Mouse (Mus musculus) midbrain, embryonic 13.5 days (tissue): ENCODE results near the gene Gm12216. TPM values are rescaled to one million over a fixed set of nuclear protein-coding genes. Genes with fewer than 3 reads are reported as not detected.
"Not testable (repeated sequence)": the region's sequence is repeated elsewhere in the genome, so short reads cannot be mapped to it uniquely, and the experiment has no call there.

ENCODE experiments used
- ATAC-seq: fragments of 200-750 bp; cut with Nextera tagmentation; 2 replicates; pipeline ENCODE4 v1.8.0; 2017; ENCODE audit warnings: mild to moderate bottlenecking, moderate TSS enrichment, moderate library complexity
- H3K27ac ChIP-seq: fragments of 300-500 bp; sonication (generic); 2 replicates; pipeline ENCODE4 v1.5.1; 2015; ENCODE audit warnings: inconsistent platforms, mild to moderate bottlenecking, moderate library complexity
- H3K27me3 ChIP-seq: fragments of 300-500 bp; sonication (generic); 2 replicates; pipeline ENCODE4 v1.6.1; 2015; ENCODE audit warnings: mild to moderate bottlenecking, inconsistent platforms
- H3K36me3 ChIP-seq: fragments of 300-500 bp; sonication (generic); 2 replicates; pipeline ENCODE4 v1.6.1; 2015; ENCODE audit warnings: mild to moderate bottlenecking, inconsistent platforms
- H3K4me1 ChIP-seq: fragments of 300-500 bp; sonication (generic); replicated peaks from 2 replicates; pipeline ENCODE4 v1.6.1; 2015; ENCODE audit warnings: inconsistent platforms
- H3K4me2 ChIP-seq: fragments of 300-500 bp; sonication (generic); replicated peaks from 2 replicates; pipeline ENCODE4 v1.6.1; 2015; ENCODE audit warnings: moderate library complexity, mild to moderate bottlenecking, inconsistent platforms
- H3K4me3 ChIP-seq: fragments of 300-500 bp; sonication (generic); replicated peaks from 2 replicates; pipeline ENCODE4 v1.5.1; 2015; ENCODE audit warnings: mild to moderate bottlenecking, inconsistent platforms
- H3K9ac ChIP-seq: fragments of 300-500 bp; sonication (generic); replicated peaks from 2 replicates; pipeline ENCODE4 v1.6.1; 2015; ENCODE audit warnings: mild to moderate bottlenecking, inconsistent platforms
- H3K9me3 ChIP-seq: fragments of 300-500 bp; sonication (generic); 2 replicates; pipeline ENCODE4 v1.6.1; 2016; ENCODE audit warnings: mild to moderate bottlenecking, inconsistent platforms
- WGBS: fragments of 180-500 bp; shearing (Covaris S2); methylation state at CpG from one replicate; pipeline ENCODE4 v1.1.7; 2015; 5-methylcytosine and 5-hydroxymethylcytosine counted together
- polyA plus RNA-seq: library from polyadenylated mRNA; unstranded; fragments of >200 nt; fragmentation: Nextera tagmentation; extraction: Ambion mirVana; gene quantifications from 2 replicates; pipeline ENCODE4 v1.2.1, GENCODE M21; 2015

Gene Gm12216
- polyA plus RNA-seq, 1 experiment from 2014 or later, result 0.40 TPM

- peak within 1 kb of the TSS; percentile 72 for H3K9ac ChIP-seq
- no peaks in the 10 kb centered on the region for H3K36me3 ChIP-seq
- WGBS, result 5% methylated on average over 51 of the region's 63 CpGs
- peaks cover 5% of the 10 kb centered on the region; the same call in 1 of the 2 replicates for H3K27me3 ChIP-seq
- no peaks in the 10 kb centered on the region for H3K9me3 ChIP-seq
- peaks cover 22% of the 10 kb centered on the region for H3K4me1 ChIP-seq
- H3K4me3 ChIP-seq, result peak within 1 kb of the TSS; percentile 59
- ATAC-seq, result peak; percentile 98
- peak within 1 kb of the TSS; percentile 89 for H3K4me2 ChIP-seq
- H3K27ac ChIP-seq, result no peak within 1 kb of the TSS
Observed at GRCm38 (mm10) chr11:53891505-53892451, 32.7 kb upstream of the Gm12216 start, which contains the start of gene Slc22a5. Gene Slc22a5, minus strand, starts transcription at chr11:53891660.

GRCm38 (mm10) chr11:53890906-53891504 lies 31.9 kb upstream of the Gm12216 start:
- peak overlapping the region; percentile 72 for H3K9ac ChIP-seq
- 0 out of 2 replicates have a peak, but pooled peaks cover 3% of the 10 kb centered on the region for H3K36me3 ChIP-seq
- no peaks in the 10 kb centered on the region for H3K9me3 ChIP-seq
- H3K4me3 ChIP-seq, result peak overlapping the region; percentile 59
- no peak overlapping the region for H3K27ac ChIP-seq
- ATAC-seq, result no peak; the same call in 1 of the 2 replicates
- WGBS, result 2% methylated on average over 33 of the region's 33 CpGs
- peaks cover 22% of the 10 kb centered on the region for H3K4me1 ChIP-seq
- H3K27me3 ChIP-seq, result peaks cover 5% of the 10 kb centered on the region; the same call in 1 of the 2 replicates
- peak overlapping the region; percentile 89 for H3K4me2 ChIP-seq

- peaks cover 5% of the 10 kb centered on the region; the same call in 1 of the 2 replicates for H3K27me3 ChIP-seq
- H3K27ac ChIP-seq, result no peak overlapping the region
- 0 out of 2 replicates have a peak, but pooled peaks cover 3% of the 10 kb centered on the region for H3K36me3 ChIP-seq
- H3K4me3 ChIP-seq, result peak overlapping the region; percentile 59
- peak overlapping the region; percentile 89; the same call in 1 of the 2 replicates for H3K4me2 ChIP-seq
- WGBS, result 89% methylated on average over 2 of the region's 2 CpGs
- no peak for ATAC-seq
- H3K4me1 ChIP-seq, result peaks cover 22% of the 10 kb centered on the region
- no peaks in the 10 kb centered on the region for H3K9me3 ChIP-seq
- H3K9ac ChIP-seq, result no peak overlapping the region
Observed at GRCm38 (mm10) chr11:53890225-53890624, 31.2 kb upstream of the Gm12216 start.

- Histone ChIP-seq H3K27me3 (peaks cover 5% of the 10 kb centered on the region; the same call in 1 of the 2 replicates), H3K4me2 (no peak overlapping the region), H3K4me3 (no peak overlapping the region), H3K9ac (no peak overlapping the region), H3K27ac (no peak overlapping the region), H3K4me1 (peaks cover 22% of the 10 kb centered on the region), H3K36me3 (0 out of 2 replicates have a peak, but pooled peaks cover 3% of the 10 kb centered on the region), H3K9me3 (no peaks in the 10 kb centered on the region)
- ATAC-seq, result no peak
- 68% methylated on average over 4 of the region's 4 CpGs for WGBS
Observed at GRCm38 (mm10) chr11:53889091-53889645, 30.1 kb upstream of the Gm12216 start.

- H3K4me2 ChIP-seq, result no peak overlapping the region
- no peaks in the 10 kb centered on the region for H3K9me3 ChIP-seq
- no peak for ATAC-seq
- H3K4me3 ChIP-seq, result no peak overlapping the region
- H3K36me3 ChIP-seq, result 0 out of 2 replicates have a peak, but pooled peaks cover 3% of the 10 kb centered on the region
- H3K4me1 ChIP-seq, result peaks cover 22% of the 10 kb centered on the region
- no peak overlapping the region for H3K9ac ChIP-seq
- WGBS, result 91% methylated on average over 4 of the region's 4 CpGs
- no peak overlapping the region for H3K27ac ChIP-seq
- peaks cover 5% of the 10 kb centered on the region; the same call in 1 of the 2 replicates for H3K27me3 ChIP-seq
Observed at GRCm38 (mm10) chr11:53888242-53888641, 29.2 kb upstream of the Gm12216 start.

- 0 out of 2 replicates have a peak, but pooled peaks cover 3% of the 10 kb centered on the region for H3K36me3 ChIP-seq
- H3K4me1 ChIP-seq, result no peaks in the 10 kb centered on the region
- no peak overlapping the region for H3K4me3 ChIP-seq
- no peak overlapping the region for H3K27ac ChIP-seq
- 91% methylated on average over 2 of the region's 2 CpGs for WGBS
- H3K4me2 ChIP-seq, result no peak overlapping the region
- H3K9me3 ChIP-seq, result no peaks in the 10 kb centered on the region
- no peaks in the 10 kb centered on the region for H3K27me3 ChIP-seq
- ATAC-seq, result no peak
- no peak overlapping the region for H3K9ac ChIP-seq
Observed at GRCm38 (mm10) chr11:53883287-53883686, 24.2 kb upstream of the Gm12216 start.

- not testable (repeated sequence) for ATAC-seq, H3K4me3 ChIP-seq, H3K27ac ChIP-seq, H3K27me3 ChIP-seq, H3K4me1 ChIP-seq, H3K36me3 ChIP-seq, H3K9ac ChIP-seq, H3K4me2 ChIP-seq, H3K9me3 ChIP-seq
- 85% methylated on average over 5 of the region's 5 CpGs for WGBS
Observed at GRCm38 (mm10) chr11:53878096-53878495, 19.0 kb upstream of the Gm12216 start.

- Histone ChIP-seq H3K9me3 (no peaks in the 10 kb centered on the region), H3K27ac (no peak overlapping the region), H3K4me3 (no peak overlapping the region), H3K4me2 (no peak overlapping the region), H3K4me1 (no peaks in the 10 kb centered on the region), H3K36me3 (peaks cover 13% of the 10 kb centered on the region), H3K27me3 (no peaks in the 10 kb centered on the region), H3K9ac (no peak overlapping the region)
- ATAC-seq, result no peak
- 87% methylated on average over 4 of the region's 4 CpGs for WGBS
Observed at GRCm38 (mm10) chr11:53876488-53876887, 17.4 kb upstream of the Gm12216 start.

- WGBS, result 73% methylated on average over 4 of the region's 4 CpGs
- Histone ChIP-seq H3K27ac (no peak overlapping the region), H3K4me2 (no peak overlapping the region), H3K4me3 (no peak overlapping the region), H3K9ac (no peak overlapping the region), H3K27me3 (no peaks in the 10 kb centered on the region), H3K4me1 (no peaks in the 10 kb centered on the region), H3K9me3 (no peaks in the 10 kb centered on the region), H3K36me3 (peaks cover 24% of the 10 kb centered on the region)
- ATAC-seq, result no peak
Observed at GRCm38 (mm10) chr11:53874706-53875105, 15.7 kb upstream of the Gm12216 start.

- not testable (repeated sequence) for H3K9ac ChIP-seq, H3K27me3 ChIP-seq, H3K4me3 ChIP-seq, H3K9me3 ChIP-seq, H3K27ac ChIP-seq, H3K4me1 ChIP-seq, H3K4me2 ChIP-seq, ATAC-seq
- peaks cover 24% of the 10 kb centered on the region for H3K36me3 ChIP-seq
- WGBS, result 67% methylated on average over 5 of the region's 5 CpGs
Observed at GRCm38 (mm10) chr11:53873909-53874704, 15.1 kb upstream of the Gm12216 start.

- ATAC-seq, result no peak
- H3K4me3 ChIP-seq, result no peak overlapping the region
- 91% methylated on average over 2 of the region's 2 CpGs for WGBS
- no peak overlapping the region for H3K9ac ChIP-seq
- no peak overlapping the region for H3K27ac ChIP-seq
- H3K27me3 ChIP-seq, result no peaks in the 10 kb centered on the region
- no peaks in the 10 kb centered on the region for H3K4me1 ChIP-seq
- H3K9me3 ChIP-seq, result no peaks in the 10 kb centered on the region
- H3K36me3 ChIP-seq, result peaks cover 24% of the 10 kb centered on the region
- H3K4me2 ChIP-seq, result no peak overlapping the region
Observed at GRCm38 (mm10) chr11:53871786-53872507, 12.9 kb upstream of the Gm12216 start.
